Mouse (Mus musculus) granulocyte monocyte progenitor cell, adult 5-6 weeks (primary cell): ENCODE results near the gene Serpinb1b. TPM values are rescaled to one million over a fixed set of nuclear protein-coding genes. Genes with fewer than 3 reads are reported as not detected.

Experiments
- ATAC-seq: replicated peaks from 2 replicates; pipeline ENCODE4 v1.8.0; 2016; ENCODE audit warnings: mild to moderate bottlenecking, moderate TSS enrichment, inconsistent platforms; ENCODE audit not compliant: poor library complexity, severe bottlenecking
- total RNA-seq, 2 experiments: library from RNA; stranded (forward) in 1 of 2; stranded (reverse) in 1 of 2; fragments of 200-712, 200-1000 nt in 1 of 2; fragments of >200 nt in 1 of 2; fragmentation: Nextera tagmentation in 1 of 2; gene quantifications; 2 replicates each; pipeline ENCODE4 v1.2.3; 2014 to 2017

The Serpinb1b gene
- total RNA-seq, 2 experiments from 2014 or later, result not detected

DNA sequence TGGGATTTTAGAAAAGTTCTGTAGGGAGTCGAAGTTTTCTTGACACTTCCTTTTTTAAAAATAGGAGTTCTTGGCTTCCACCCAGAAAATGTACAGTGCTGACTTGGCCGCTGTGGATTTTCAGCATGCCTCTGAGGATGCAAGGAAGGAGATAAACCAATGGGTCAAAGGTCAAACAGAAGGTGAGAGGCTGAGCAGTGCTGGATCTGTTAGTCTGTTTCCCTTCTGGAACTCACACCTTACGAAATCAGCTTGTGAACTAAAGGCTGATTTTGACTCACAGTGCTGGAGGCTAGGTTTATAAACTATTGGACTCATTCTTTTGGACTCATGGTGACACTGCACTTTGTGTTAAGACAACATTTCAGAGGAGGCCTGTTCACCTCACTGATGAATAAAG lies 11.2 kb downstream of the Serpinb1b start:
- ATAC-seq, result no peak

DNA sequence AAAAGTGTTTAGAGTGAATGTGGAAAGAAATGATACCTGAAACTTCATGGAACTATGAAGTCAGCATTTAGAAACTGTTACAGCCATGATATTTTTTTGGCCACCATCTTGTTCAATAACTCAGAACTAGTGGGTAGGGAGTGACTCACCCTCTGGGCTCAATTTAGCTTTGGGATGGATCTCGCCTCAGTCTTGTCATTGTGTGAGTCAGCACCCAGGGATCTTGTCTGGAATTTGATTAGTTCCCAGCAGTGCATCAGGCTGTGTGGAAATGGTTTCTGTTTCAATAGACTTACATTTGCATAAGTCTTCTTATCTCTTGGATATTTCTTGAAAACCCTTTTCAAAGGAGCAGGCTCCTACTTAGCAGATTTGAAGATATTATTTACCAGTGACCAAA lies 12.2 kb downstream of the Serpinb1b start:
- ATAC-seq, result no peak

DNA sequence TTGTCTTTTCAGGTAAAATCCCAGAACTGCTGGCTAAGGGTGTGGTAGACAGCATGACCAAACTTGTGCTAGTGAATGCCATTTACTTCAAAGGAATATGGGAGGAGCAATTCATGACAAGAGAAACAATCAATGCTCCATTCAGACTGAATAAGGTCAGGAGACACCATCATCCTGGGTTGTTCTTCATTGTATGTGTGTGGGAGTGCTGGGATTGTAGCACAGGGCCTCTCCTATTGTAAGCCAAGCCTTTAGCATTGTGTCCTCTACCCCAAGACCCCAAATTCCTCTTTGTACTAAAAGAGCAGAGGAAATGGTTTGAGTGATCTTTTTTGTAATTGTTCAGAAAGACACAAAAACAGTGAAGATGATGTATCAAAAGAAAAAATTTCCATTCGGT lies 12.9 kb downstream of the Serpinb1b start:
- ATAC-seq, result no peak

DNA sequence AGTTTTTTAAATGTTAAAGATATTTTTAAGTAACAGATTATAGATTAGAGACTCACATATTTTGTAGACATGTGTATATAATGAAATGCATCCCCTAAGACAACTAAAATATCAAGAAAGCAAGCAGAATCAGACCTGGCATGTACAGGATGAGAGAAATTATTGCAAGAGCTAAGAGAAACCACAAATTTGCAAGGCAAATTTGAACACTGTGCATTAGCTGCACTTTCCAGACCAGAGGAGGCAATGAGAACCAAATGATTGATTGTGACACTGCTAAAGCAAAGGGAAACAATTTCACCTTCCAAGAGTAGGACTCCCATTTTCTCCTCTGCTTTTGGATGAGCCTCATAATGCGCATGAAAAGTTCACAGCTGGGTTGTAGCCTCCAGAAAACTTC lies 17.2 kb downstream of the Serpinb1b start:
- no peak for ATAC-seq

DNA sequence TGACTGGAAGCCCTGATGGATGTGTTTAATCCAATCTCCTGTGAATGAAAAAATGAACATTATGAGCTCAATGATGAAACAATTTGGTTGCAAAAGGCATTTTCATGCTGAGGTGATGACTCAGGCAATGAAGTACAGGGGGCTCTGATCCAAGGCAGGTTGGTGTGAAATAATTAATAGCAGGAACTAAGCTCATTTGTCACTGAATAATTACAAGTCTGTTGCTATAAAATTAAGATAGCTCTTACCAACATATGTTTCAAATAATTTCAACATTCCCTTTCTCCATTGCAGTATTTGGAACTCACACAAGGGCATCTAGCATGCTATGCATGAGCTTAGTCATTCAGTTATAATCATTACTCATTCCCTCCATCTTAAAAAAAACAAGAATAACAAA lies 27.3 kb downstream of the Serpinb1b start:
- no peak for ATAC-seq

DNA sequence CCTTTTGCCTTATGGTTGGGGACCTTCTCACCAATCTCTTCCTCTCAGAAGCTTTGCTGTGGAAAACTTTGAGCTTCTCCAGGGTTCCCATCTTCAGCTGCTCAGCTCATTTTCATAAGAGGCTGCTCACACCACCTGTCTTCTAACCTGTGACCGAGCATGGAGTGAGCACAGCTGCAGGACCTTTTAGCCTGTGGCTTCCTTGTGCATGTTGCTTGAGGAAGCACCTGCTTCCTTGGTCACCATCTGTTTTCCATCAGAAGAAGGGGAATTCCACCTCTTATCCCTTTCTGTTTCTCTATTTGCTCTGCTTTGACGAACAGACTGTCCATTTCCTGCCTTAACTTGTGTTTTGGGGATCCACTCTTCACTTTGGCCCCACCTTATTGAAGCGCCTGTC lies 34.7 kb downstream of the Serpinb1b start:
- no peak for ATAC-seq

DNA sequence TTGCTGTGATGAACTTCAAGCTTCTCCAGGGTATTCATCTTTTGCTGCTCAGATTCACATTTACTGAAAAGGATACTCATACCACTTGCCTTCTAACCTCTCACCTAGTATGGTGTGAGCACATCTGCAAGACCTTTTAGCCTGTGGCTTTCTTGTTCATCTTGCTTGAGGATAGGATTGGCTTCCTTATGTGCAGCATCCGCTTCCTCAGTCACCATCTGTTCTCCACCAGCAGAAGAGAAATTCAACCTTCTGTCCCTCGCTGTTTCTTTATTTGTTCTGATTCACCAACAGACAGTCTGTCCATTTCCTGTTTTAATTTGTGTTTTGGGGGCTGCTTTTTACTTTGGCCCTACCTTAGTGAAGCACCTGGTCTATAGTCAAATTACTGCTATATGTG lies 59.3 kb downstream of the Serpinb1b start:
- ATAC-seq, result no peak

DNA sequence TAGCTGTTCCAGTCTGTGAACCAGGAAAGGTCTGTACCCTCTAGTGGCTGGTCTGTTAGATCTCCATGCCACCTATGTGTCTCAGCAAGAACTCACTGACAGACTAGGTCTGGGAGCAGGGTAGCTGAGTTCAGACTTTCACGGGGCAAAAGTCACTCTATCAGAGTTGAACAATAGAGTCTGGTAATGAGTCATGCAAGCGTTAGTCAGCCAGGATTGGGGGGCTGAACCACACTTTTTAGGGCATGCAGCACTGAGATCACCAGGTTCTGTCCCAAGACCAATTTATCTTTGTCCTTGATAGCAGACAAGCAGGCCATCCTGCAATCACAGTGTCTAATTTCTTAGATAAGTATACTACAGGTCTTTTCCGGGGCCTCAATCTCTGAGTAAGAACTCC lies 63.1 kb downstream of the Serpinb1b start:
- ATAC-seq, result no peak

Other genes starting within 250 kb of the Serpinb1b start
- gene Serpinb1a, start 227.4 kb upstream of the Serpinb1b start, total RNA-seq (2014; fragmentation: Nextera tagmentation), result 232 and 310 TPM in 2 replicates
- gene Serpinb1a, start 227.4 kb upstream of the Serpinb1b start, total RNA-seq (2017), result 511 and 544 TPM in 2 replicates
- gene Serpinb1c, start 180.4 kb upstream of the Serpinb1b start, total RNA-seq (2014; fragmentation: Nextera tagmentation), result not detected in 2 replicates
- not detected in 2 replicates for gene Serpinb1c, start 180.4 kb upstream of the Serpinb1b start, total RNA-seq (2017)
- 1.9 and 2.2 TPM in 2 replicates for gene Serpinb6b, start 113.4 kb upstream of the Serpinb1b start, total RNA-seq (2014; fragmentation: Nextera tagmentation)
- gene Serpinb6b, start 113.4 kb upstream of the Serpinb1b start, total RNA-seq (2017), result 5.1 and 5.9 TPM in 2 replicates
- 4.8 and 5.0 TPM in 2 replicates for gene Serpinb9, start 75.3 kb upstream of the Serpinb1b start, total RNA-seq (2014; fragmentation: Nextera tagmentation)
- gene Serpinb9, start 75.3 kb upstream of the Serpinb1b start, total RNA-seq (2017), result 3.2 and 4.2 TPM in 2 replicates
- gene Serpinb9b, start 51.2 kb upstream of the Serpinb1b start, total RNA-seq (2014; fragmentation: Nextera tagmentation), result not detected in 2 replicates
- not detected in 2 replicates for gene Serpinb9b, start 51.2 kb upstream of the Serpinb1b start, total RNA-seq (2017)
- gene Serpinb9c, start 81.2 kb downstream of the Serpinb1b start, total RNA-seq (2014; fragmentation: Nextera tagmentation), result not detected in 2 replicates
- gene Serpinb9c, start 81.2 kb downstream of the Serpinb1b start, total RNA-seq (2017), result not detected in 2 replicates
- gene Serpinb9d, start 114.4 kb downstream of the Serpinb1b start, total RNA-seq (2014; fragmentation: Nextera tagmentation), result not detected in 2 replicates
- not detected in 2 replicates for gene Serpinb9d, start 114.4 kb downstream of the Serpinb1b start, total RNA-seq (2017)
- not detected in 2 replicates for gene Serpinb9e, start 171.0 kb downstream of the Serpinb1b start, total RNA-seq (2014; fragmentation: Nextera tagmentation)
- gene Serpinb9e, start 171.0 kb downstream of the Serpinb1b start, total RNA-seq (2017), result not detected in 2 replicates
- gene Serpinb9f, start 245.5 kb downstream of the Serpinb1b start, total RNA-seq (2014; fragmentation: Nextera tagmentation), result not detected in 2 replicates
- gene Serpinb9f, start 245.5 kb downstream of the Serpinb1b start, total RNA-seq (2017), result not detected in 2 replicates